Mouse (Mus musculus) CH12.LX (cell line): ENCODE results near the gene Hspb9. TPM values are rescaled to one million over a fixed set of nuclear protein-coding genes. Genes with fewer than 3 reads are reported as not detected.

Source experiments
- DNase-seq: peaks from one replicate; pipeline ENCODE4 v3.0.0-alpha.2; 2013; ENCODE audit errors: extremely low read depth
- H3K27ac ChIP-seq: 2 replicates; pipeline ENCODE4 v1.5.1; 2012; ENCODE audit warnings: low read depth, mild to moderate bottlenecking, control low read depth, moderate library complexity; ENCODE audit not compliant: insufficient read depth
- H3K27me3 ChIP-seq: replicated peaks from 2 replicates; pipeline ENCODE3; 2012; ENCODE audit warnings: inconsistent platforms
- H3K36me3 ChIP-seq, 2 experiments: replicated peaks in 1 of 2; 2 replicates each; pipeline versions ENCODE3 to v1.6.1; 2012; ENCODE audit warnings: inconsistent platforms in 1 of 2, low read length in 1 of 2, mild to moderate bottlenecking in 1 of 2, mixed read lengths in 1 of 2, moderate library complexity in 1 of 2; ENCODE audit not compliant: control insufficient read depth in 1 of 2, insufficient read depth in 1 of 2
- H3K4me1 ChIP-seq, 2 experiments: 2 replicates each; pipeline ENCODE4 v1.6.1; 2012; ENCODE audit warnings: inconsistent platforms in 1 of 2, moderate library complexity in 1 of 2; ENCODE audit not compliant: insufficient read depth in 2 of 2, control insufficient read depth in 1 of 2
- H3K4me2 ChIP-seq: 2 replicates; pipeline ENCODE4 v1.6.1; 2012; ENCODE audit warnings: low read depth, mild to moderate bottlenecking, control low read depth; ENCODE audit not compliant: poor library complexity, insufficient read depth, severe bottlenecking
- H3K4me3 ChIP-seq, 3 experiments: fragments of 150-350 bp in 1 of 3; sonication (generic) in 1 of 3; replicated peaks in 1 of 3; 2 replicates each; pipeline versions ENCODE3 to v1.5.1; 2011 to 2012; ENCODE audit warnings: low read depth in 2 of 3, low read length in 2 of 3, mild to moderate bottlenecking in 2 of 3, moderate library complexity in 2 of 3, control low read depth in 1 of 3, improper control_type of control experiment in 1 of 3, inconsistent platforms in 1 of 3, mixed read lengths in 1 of 3; ENCODE audit not compliant: poor library complexity in 1 of 3
- H3K79me2 ChIP-seq: replicated peaks from 2 replicates; pipeline ENCODE4 v1.6.1; 2012; ENCODE audit warnings: mild to moderate bottlenecking, moderate library complexity; ENCODE audit not compliant: control insufficient read depth, poor library complexity, insufficient read depth, severe bottlenecking; ENCODE audit errors: extremely low read depth
- H3K9ac ChIP-seq: 2 replicates; pipeline ENCODE4 v1.6.1; 2012; ENCODE audit warnings: low read depth, mild to moderate bottlenecking, control low read depth, moderate library complexity; ENCODE audit not compliant: insufficient read depth
- H3K9me3 ChIP-seq: replicated peaks from 2 replicates; pipeline ENCODE3; 2012; ENCODE audit warnings: low read length, inconsistent platforms, mixed read lengths
- BHLHE40 ChIP-seq: IDR thresholded peaks from 2 replicates; pipeline ENCODE4 v1.6.1; 2011; ENCODE audit warnings: mild to moderate bottlenecking, low read depth, low read length, improper control_type of control experiment
- CHD1 ChIP-seq: IDR thresholded peaks from 2 replicates; pipeline ENCODE4 v1.6.1; 2012; ENCODE audit warnings: low read depth, low read length, improper control_type of control experiment, inconsistent platforms
- CHD2 ChIP-seq: IDR thresholded peaks from 2 replicates; pipeline ENCODE4 v1.6.1; 2011; ENCODE audit warnings: low read length, improper control_type of control experiment
- ELF1 ChIP-seq: IDR thresholded peaks from 2 replicates; pipeline ENCODE4 v1.6.1; 2014; ENCODE audit warnings: low read depth, mild to moderate bottlenecking, inconsistent platforms, low read length, improper control_type of control experiment
- EP300 ChIP-seq: IDR thresholded peaks from 2 replicates; pipeline ENCODE4 v1.6.1; 2011; ENCODE audit warnings: low read length, improper control_type of control experiment
- ETS1 ChIP-seq: conservative IDR thresholded peaks from 2 replicates; pipeline ENCODE4 v1.6.1; 2012; ENCODE audit warnings: low read depth, mild to moderate bottlenecking, inconsistent platforms, low read length, improper control_type of control experiment, moderate library complexity
- GABPA ChIP-seq: IDR thresholded peaks from 2 replicates; pipeline ENCODE4 v1.6.1; 2012; ENCODE audit warnings: low read depth, low read length, improper control_type of control experiment, inconsistent platforms; ENCODE audit not compliant: insufficient replicate concordance
- HCFC1 ChIP-seq: IDR thresholded peaks from 2 replicates; pipeline ENCODE4 v1.6.1; 2012; ENCODE audit warnings: low read depth, mild to moderate bottlenecking, inconsistent platforms, low read length, improper control_type of control experiment
- IRF4 ChIP-seq: IDR thresholded peaks from 2 replicates; pipeline ENCODE4 v1.6.1; 2014; ENCODE audit warnings: low read depth, mild to moderate bottlenecking, inconsistent platforms, low read length, improper control_type of control experiment
- JUN ChIP-seq: IDR thresholded peaks from 2 replicates; pipeline ENCODE4 v1.6.1; 2011; ENCODE audit warnings: low read depth, mild to moderate bottlenecking, low read length, improper control_type of control experiment, moderate library complexity; ENCODE audit not compliant: insufficient read depth
- KAT2A ChIP-seq: IDR thresholded peaks from 2 replicates; pipeline ENCODE4 v1.6.1; 2012; ENCODE audit warnings: low read length, improper control_type of control experiment, inconsistent platforms; ENCODE audit not compliant: insufficient replicate concordance
- MAX ChIP-seq: IDR thresholded peaks from 2 replicates; pipeline ENCODE4 v1.6.1; 2011; ENCODE audit warnings: low read length, improper control_type of control experiment
- MXI1 ChIP-seq: IDR thresholded peaks from 2 replicates; pipeline ENCODE4 v1.6.1; 2011; ENCODE audit warnings: mild to moderate bottlenecking, low read depth, low read length, improper control_type of control experiment
- MYC ChIP-seq: IDR thresholded peaks from 2 replicates; pipeline ENCODE4 v1.6.1; 2011; ENCODE audit warnings: low read depth, mild to moderate bottlenecking, improper control_type of control experiment, low read length
- NELFE ChIP-seq: IDR thresholded peaks from 2 replicates; pipeline ENCODE4 v1.6.1; 2011; ENCODE audit warnings: low read depth, low read length, improper control_type of control experiment
- NRF1 ChIP-seq: IDR thresholded peaks from 2 replicates; pipeline ENCODE4 v1.6.1; 2014; ENCODE audit warnings: low read depth, mild to moderate bottlenecking, inconsistent platforms, low read length, improper control_type of control experiment, moderate library complexity
- PAX5 ChIP-seq: IDR thresholded peaks from 2 replicates; pipeline ENCODE4 v1.6.1; 2012; ENCODE audit warnings: low read length, inconsistent platforms, mixed read lengths
- POLR2A ChIP-seq: IDR thresholded peaks from 2 replicates; pipeline ENCODE4 v1.6.1; 2011; ENCODE audit warnings: low read depth, mild to moderate bottlenecking, improper control_type of control experiment, low read length
- SMC3 ChIP-seq: IDR thresholded peaks from 2 replicates; pipeline ENCODE4 v1.6.1; 2011; ENCODE audit warnings: low read depth, low read length, improper control_type of control experiment
- TBP ChIP-seq: conservative IDR thresholded peaks from 2 replicates; pipeline ENCODE4 v1.6.1; 2011; ENCODE audit warnings: low read depth, low read length, improper control_type of control experiment
- TCF12 ChIP-seq: IDR thresholded peaks from 2 replicates; pipeline ENCODE4 v1.6.1; 2014; ENCODE audit warnings: low read depth, mild to moderate bottlenecking, inconsistent platforms, low read length, improper control_type of control experiment
- UBTF ChIP-seq: IDR thresholded peaks from 2 replicates; pipeline ENCODE4 v1.6.1; 2012; ENCODE audit warnings: low read depth, mild to moderate bottlenecking, inconsistent platforms, low read length, improper control_type of control experiment, moderate library complexity
- USF2 ChIP-seq: conservative IDR thresholded peaks from 2 replicates; pipeline ENCODE4 v1.6.1; 2011; ENCODE audit warnings: low read depth, low read length, improper control_type of control experiment
- ZC3H11A ChIP-seq: IDR thresholded peaks from 2 replicates; pipeline ENCODE4 v1.6.1; 2012; ENCODE audit warnings: low read depth, mild to moderate bottlenecking, inconsistent platforms, low read length, improper control_type of control experiment
- ZMIZ1 ChIP-seq: IDR thresholded peaks from 2 replicates; pipeline ENCODE4 v1.6.1; 2012; ENCODE audit warnings: low read depth, mild to moderate bottlenecking, inconsistent platforms, low read length, improper control_type of control experiment
- dilution Hi-C: fragments of 300-500 bp; cut with MboI; formaldehyde crosslinking; loops from 2 replicates; pipeline ENCODE4 v1.14.3; 2020; ENCODE audit warnings: low sequenced_read_pairs; ENCODE audit not compliant: extremely low pct_unique_long_range_greater_than_20kb, extremely low pct_ligation_motif_present
- in situ Hi-C: fragments of 300-500 bp; cut with MboI; formaldehyde crosslinking; loops from 3 replicates; pipeline ENCODE4 v1.14.3; 2019; ENCODE audit warnings: low sequenced_read_pairs, low pct_ligation_motif_present, low pct_unique_long_range_greater_than_20kb, mixed read lengths
- polyA plus RNA-seq: library from polyadenylated mRNA; unstranded; fragments of >175 nt; gene quantifications from 2 replicates; pipeline ENCODE4 v1.2.1, GENCODE M21; 2012; ENCODE audit warnings: low read depth; ENCODE audit not compliant: insufficient read length
- total RNA-seq, 2 experiments: library from RNA; depleted of rRNA; stranded (reverse); fragments of 300-350 nt in 1 of 2; fragments of >200 nt in 1 of 2; gene quantifications; 2 replicates each; pipeline ENCODE4 v1.2.3; 2012 to 2014

Gene Hspb9
- total and polyA plus RNA-seq, 3 experiments = 0.54 TPM; not detected in 2

DNA sequence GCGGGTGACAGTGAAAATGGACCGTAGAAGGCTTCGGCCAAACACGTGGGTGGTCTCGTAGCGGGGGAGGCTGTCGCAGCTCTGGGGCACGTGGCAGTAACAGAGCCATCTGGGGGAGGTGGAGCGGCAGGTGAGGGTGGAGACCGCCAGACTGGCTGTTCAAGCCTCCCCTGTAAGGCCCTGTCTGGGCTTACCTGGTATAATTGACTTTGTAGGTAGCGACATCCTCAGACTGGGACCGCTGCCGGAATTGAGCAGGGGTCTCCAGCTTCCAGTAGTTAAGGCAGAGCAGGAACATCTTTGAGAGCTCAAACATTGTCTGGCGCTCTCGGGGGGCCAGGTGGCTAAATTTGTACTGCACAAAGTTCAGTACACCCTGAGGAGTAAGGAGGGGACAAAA lies 3.1 kb upstream of the Hspb9 start:
- Histone ChIP-seq H3K4me1 (peaks cover 9 to 46% of the 10 kb centered on the region in 2 experiments), H3K27ac (no peak overlapping the region), H3K4me2 (no peak overlapping the region), H3K36me3 (peaks cover 59 to 82% of the 10 kb centered on the region in 2 experiments), H3K9ac (no peak overlapping the region), H3K27me3 (no peaks in the 10 kb centered on the region), H3K79me2 (peaks cover 4% of the 10 kb centered on the region; the same call in 1 of the 2 replicates), H3K9me3 (no peaks in the 10 kb centered on the region), H3K4me3 (no peak overlapping the region)
- in situ Hi-C loops = no loop called here
- dilution Hi-C loops = no loop called here
- no peak for TF ChIP-seq USF2
- no peak for DNase-seq

DNA sequence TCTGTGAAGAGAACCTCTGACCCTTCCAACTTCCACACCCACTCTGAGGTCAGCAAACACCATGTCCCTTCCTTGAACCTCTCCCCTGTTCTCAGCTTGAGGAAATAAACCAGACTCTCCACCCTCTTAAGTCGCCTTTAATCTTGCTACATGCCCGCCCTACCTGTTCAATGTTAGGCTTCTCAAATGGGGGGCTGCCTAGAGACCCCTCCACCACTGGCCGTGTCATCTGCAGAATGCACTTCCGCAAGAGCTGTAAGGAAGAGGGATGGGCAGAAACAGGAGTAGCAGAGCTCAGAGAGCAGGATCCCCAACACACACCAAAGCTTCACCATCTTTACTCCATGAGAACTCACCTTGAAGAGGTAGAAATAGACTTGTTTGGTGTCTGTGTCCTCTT lies 2.7 kb upstream of the Hspb9 start:
- peak overlapping the region; percentile 97; the same call in 1 of the 2 replicates for H3K9ac ChIP-seq
- in situ Hi-C loops = no loop called here
- peak overlapping the region; percentile 75 for H3K4me2 ChIP-seq

DNA sequence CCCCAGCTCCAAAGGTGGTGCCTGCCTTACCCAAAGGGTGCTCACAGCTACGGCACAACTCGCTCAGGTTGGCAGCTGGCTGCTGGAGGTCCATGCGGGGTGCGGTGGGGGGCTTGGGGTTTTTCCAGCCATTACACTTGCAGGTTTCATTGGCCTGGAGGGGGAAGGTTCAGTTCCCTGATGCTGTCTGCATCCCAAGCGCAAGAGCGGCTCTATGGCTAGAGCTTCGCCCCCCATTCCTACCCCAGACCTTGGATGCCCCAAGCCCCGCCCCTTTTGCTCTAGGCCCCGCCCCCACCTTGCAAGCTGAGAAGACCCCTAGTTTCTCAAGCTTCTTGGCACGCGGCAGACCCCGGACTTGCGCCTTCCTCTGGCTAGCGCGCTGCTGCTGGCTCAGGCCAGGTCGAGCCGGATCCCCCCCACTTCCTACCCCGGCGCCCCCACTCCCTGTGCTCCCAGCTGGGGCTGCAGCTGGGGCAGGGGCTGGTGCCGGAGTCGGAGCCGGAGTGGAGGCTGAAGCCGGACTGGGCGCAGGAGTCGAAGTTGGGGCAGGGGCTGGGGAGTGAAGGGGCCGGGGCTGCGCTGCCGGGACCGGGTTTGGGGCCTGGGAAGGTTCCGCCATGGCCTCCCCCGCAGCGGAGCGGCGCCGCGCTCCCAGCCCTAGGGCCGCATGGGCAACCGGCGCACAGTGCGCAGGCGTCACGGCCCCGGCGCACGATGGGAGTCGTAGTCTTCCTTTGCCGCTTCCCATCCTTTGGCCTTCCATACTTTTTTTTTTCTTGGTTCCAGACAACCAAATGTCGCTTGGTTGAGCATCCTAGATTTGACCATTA lies 1.7 kb upstream of the Hspb9 start, which contains the start of gene Kat2a:
Kat2a (minus strand) TSS at position 683 of the 833 bp plus-strand sequence.
- dilution Hi-C loops (no loop called here), in situ Hi-C loops (no loop called here)
- H3K4me1 ChIP-seq = peaks cover 9 to 40% of the 10 kb centered on the region in 2 experiments
- H3K36me3 ChIP-seq = peaks cover 57 to 82% of the 10 kb centered on the region in 2 experiments
- peak within 1 kb of the TSS; percentile 72 to 99 (median 73) for H3K4me3 ChIP-seq
- H3K9ac ChIP-seq = peak within 1 kb of the TSS; percentile 97
- DNase-seq = peak; percentile 82
- H3K27ac ChIP-seq = peak within 1 kb of the TSS; percentile 24; the same call in 1 of the 2 replicates
- H3K4me2 ChIP-seq = peak within 1 kb of the TSS; percentile 75
- no peaks in the 10 kb centered on the region for H3K27me3 ChIP-seq
- no peaks in the 10 kb centered on the region for H3K9me3 ChIP-seq
- H3K79me2 ChIP-seq = peaks cover 4% of the 10 kb centered on the region; the same call in 1 of the 2 replicates
- TF ChIP-seq NRF1 = peak; percentile 94
- no peak for TF ChIP-seq UBTF
- TF ChIP-seq ETS1 = no peak
- TF ChIP-seq EP300 = no peak
- TF ChIP-seq ZMIZ1 = peak; percentile 80
- peak; percentile 96 for TF ChIP-seq MAX
- TF ChIP-seq ELF1 = peak; percentile 79
- TF ChIP-seq USF2 = no peak
- 0 out of 2 replicates have a peak, but pooled peaks have one; percentile 51 for TF ChIP-seq TBP
- peak; percentile 77; the same call in 1 of the 2 replicates for TF ChIP-seq GABPA
- no peak for TF ChIP-seq PAX5
- peak; percentile 97 for TF ChIP-seq HCFC1
- no peak for TF ChIP-seq JUN
- TF ChIP-seq MXI1 = peak; percentile 96
- TF ChIP-seq MYC = peak; percentile 98
- peak; percentile 97 for TF ChIP-seq POLR2A
- TF ChIP-seq IRF4 = peak; percentile 39
- TF ChIP-seq KAT2A = peak; percentile 94; the same call in 1 of the 2 replicates
- peak; percentile 83 for TF ChIP-seq TCF12
- TF ChIP-seq BHLHE40 = no peak

More for the DNA sequence above, 2.7 kb upstream of the Hspb9 start:
- Histone ChIP-seq H3K4me1 (peaks cover 9 to 46% of the 10 kb centered on the region in 2 experiments), H3K79me2 (peaks cover 4% of the 10 kb centered on the region; the same call in 1 of the 2 replicates), H3K27me3 (no peaks in the 10 kb centered on the region)
- no peak for DNase-seq
- dilution Hi-C loops = no loop called here
- TF ChIP-seq MAX (no peak), NRF1 (no peak), SMC3 (no peak), ZC3H11A (no peak), NELFE (no peak), CHD2 (no peak), TCF12 (no peak), CHD1 (no peak)
- TF ChIP-seq, all 38 proteins: peak for 0
- Histone ChIP-seq H3K36me3 (peaks cover 58 to 82% of the 10 kb centered on the region in 2 experiments), H3K4me3 (no peak overlapping the region), H3K9me3 (no peaks in the 10 kb centered on the region), H3K27ac (no peak overlapping the region)
